Mouse (Mus musculus): ENCODE data around the gene Amz1.

DNA sequence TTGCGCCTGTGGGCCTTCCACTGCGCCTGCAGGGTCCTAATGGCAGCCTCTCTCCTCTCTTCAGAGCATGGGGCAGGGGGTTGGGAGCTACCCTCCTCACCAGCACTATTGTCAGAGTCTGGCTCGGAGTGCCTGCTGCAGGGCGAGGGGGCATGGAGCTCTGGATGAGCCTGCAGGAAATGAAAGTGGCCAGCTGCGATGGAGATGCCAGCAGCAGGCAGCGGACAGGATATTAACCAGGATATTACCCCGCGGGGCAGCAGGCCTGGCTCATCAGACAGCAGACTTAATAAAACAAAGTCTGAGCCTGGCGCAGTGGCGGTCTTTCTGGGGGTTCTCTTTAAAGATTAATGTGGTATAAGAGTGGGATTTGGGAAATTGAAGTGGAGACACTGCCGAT is 48.8 kb upstream of the Amz1 start:
- TF ChIP-seq POLR2A (IDR thresholded peaks at IDR 0.05; ENCODE audit: borderline replicate concordance, extremely low read depth, low read depth, low read length): no peak
- no peak for TF ChIP-seq CTCF (IDR thresholded peaks at IDR 0.05; ENCODE audit: insufficient read depth, low read length)
